Mouse (Mus musculus): ENCODE measurements at regions not wholly inside any gene's neighbourhood (a gene's known extent, or its start where the extent isn't known, plus 50 kb on each side); places are given as distances from the start of the nearest gene placed in this dataset.
"Not testable (repeated sequence)": the region's sequence is repeated elsewhere in the genome, so short reads cannot be mapped to it uniquely, and the experiment has no call there.

GRCm38 (mm10) chr8:8978969-8979368 lies 288.6 kb upstream of the Arglu1 start:
- DNase-seq (ENCODE audit: low read depth, low spot score) = no peak

DNA sequence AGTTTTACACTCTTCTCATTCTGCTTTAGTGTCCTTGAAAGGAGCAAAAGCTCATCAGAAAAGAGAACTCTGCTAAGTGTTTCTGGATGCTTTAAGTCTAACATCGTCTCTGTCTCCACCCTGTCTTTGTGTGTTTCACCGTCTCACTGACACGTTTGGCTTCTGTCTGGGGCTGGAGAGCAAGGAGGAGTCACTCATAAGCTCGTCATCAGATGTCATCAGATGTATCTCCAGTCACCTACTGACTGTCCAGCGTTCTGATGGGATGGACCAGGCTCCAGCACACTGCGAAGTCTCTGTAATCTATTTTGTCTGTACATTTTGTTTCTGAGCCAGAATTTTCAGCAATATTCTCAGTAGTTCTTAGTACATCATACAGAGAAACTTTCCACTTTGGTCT lies 283.4 kb upstream of the Arglu1 start:
- DNase-seq (ENCODE audit: low read depth, low spot score) = no peak

GRCm38 (mm10) chr8:8973334-8973733 lies 283.0 kb upstream of the Arglu1 start:
- DNase-seq (ENCODE audit: low read depth, low spot score) = no peak

- no peak for DNase-seq (ENCODE audit: low read depth, low spot score)
Observed at GRCm38 (mm10) chr8:8970776-8971175, 280.5 kb upstream of the Arglu1 start.

GRCm38 (mm10) chr8:8970346-8970745 lies 280.0 kb upstream of the Arglu1 start:
- no peak for DNase-seq (ENCODE audit: low read depth, low spot score)

- DNase-seq (ENCODE audit: low read depth, low spot score) = no peak
Observed at GRCm38 (mm10) chr8:8969112-8969950, 279.0 kb upstream of the Arglu1 start.

GRCm38 (mm10) chr8:8966658-8967048 lies 276.3 kb upstream of the Arglu1 start:
- no peak for DNase-seq (ENCODE audit: low read depth, low spot score)

DNA sequence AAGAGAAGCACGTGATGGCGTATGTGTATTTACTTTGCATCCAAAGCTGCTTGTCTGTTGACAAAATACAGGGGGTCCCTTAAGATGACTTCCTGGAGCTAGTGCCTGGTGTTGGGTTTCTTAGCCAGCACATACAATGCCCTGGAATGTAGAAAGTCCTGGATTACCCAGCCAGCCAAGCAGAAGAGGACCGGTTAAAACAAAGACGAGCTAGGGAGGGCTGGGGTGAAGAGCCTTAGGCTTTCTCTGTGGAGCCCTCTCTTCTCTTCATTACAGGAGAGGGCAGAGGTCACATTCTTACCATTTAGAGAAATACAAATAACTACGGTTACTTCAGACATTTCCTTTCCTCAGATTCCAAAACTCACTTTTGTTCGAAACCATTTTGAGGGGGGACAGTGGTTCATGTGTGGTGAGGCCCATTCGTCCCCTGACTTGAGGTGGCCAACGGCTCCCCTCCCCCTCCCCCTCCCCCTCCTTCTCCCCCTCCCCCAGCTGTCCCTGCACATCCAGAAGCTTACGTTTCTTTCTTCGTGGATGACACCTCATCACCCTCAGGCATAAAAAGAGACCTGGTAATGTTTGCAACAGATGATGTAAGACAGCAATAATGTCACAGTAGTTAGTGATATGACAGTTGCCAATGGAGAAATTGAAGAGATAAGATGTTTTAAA lies 275.8 kb upstream of the Arglu1 start:
- DNase-seq (ENCODE audit: low read depth, low spot score) = no peak

- DNase-seq (ENCODE audit: low read depth, low spot score) = no peak
Observed at GRCm38 (mm10) chr8:8960221-8960620, 269.9 kb upstream of the Arglu1 start.

DNA sequence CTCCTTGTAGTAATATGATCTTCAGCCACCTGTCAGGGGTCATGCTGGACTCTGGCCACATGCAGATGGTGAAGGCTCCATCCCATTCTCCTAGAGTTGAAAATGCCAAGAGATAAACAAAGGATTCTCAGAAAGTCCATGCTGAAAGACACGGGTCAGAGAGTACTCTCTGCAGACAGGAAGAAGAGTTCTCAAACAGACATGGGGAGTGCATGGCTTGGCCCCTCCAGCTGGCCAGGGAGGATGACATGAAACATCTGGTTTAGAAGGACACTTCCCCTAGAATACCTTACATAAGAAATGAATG lies 269.4 kb upstream of the Arglu1 start:
- DNase-seq (ENCODE audit: low read depth, low spot score) = no peak

GRCm38 (mm10) chr8:8959021-8959786 lies 268.9 kb upstream of the Arglu1 start:
- no peak for DNase-seq (ENCODE audit: low read depth, low spot score)

- DNase-seq (ENCODE audit: low read depth, low spot score) = not testable (repeated sequence)
Observed at GRCm38 (mm10) chr8:8958140-8958539, 267.8 kb upstream of the Arglu1 start.

DNA sequence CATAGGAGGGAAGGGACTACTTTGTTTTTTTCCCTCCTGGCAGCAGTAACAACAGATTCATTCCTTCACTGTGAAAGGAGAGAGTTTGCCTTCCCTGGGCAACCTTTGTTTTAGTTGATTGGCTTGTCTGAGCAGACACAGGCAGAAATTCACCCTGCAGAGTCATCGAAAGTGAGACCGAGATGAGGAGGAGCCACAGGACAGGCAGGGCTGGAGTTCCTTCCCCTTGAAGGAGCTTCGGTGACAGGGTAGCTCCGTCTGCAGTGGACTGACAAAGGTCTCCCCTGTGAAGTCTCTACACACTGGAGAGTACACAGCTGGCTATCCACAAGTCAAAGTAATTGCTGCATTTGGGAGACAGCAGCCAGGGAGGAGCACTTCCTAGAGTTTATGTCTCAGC lies 261.9 kb upstream of the Arglu1 start:
- DNase-seq (ENCODE audit: low read depth, low spot score) = no peak

- DNase-seq (ENCODE audit: low read depth, low spot score) = peak; percentile 5
Observed at GRCm38 (mm10) chr8:8951186-8951585, 260.9 kb upstream of the Arglu1 start.

GRCm38 (mm10) chr8:8947516-8948161 lies 257.3 kb upstream of the Arglu1 start:
- peak; percentile 11 for DNase-seq (ENCODE audit: low read depth, low spot score)

DNA sequence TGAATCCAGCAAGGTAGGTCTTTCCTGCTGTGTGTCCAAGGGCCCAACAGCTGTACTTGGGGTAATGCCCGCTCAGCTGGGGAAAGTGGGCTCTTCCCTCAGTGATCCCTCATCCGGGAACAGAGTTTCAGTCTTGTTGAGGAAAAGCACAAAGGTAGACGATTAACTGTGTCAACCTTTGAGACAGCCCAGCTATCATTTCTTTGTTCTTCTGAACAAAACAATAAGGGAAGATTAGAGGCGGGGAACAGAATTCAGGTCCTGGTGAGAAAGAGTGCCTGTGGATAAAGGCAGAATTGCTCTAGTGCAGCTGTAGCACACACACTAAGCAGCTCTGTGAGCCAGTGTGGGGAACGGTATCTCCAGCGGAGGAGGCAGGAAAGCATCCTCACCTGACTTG lies 252.7 kb upstream of the Arglu1 start:
- no peak for DNase-seq (ENCODE audit: low read depth, low spot score)

DNA sequence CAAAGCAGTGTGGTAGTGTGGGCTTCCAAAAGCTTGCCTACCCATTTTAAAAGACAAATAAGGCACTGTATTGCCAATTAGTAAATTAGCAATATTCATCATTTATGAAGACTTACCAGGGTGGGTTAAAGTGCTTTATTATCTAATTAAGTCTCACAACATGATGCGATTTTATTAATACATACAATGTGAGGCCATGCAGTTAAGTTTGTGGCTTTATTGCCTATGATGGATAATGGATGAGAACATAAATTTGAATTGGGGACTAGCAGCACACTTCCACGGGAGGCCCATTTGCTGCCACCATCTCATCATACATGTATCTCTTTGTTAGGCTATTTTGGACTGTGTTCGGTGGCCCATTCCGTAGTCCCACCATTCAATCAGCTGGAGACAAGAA lies 250.6 kb upstream of the Arglu1 start:
- DNase-seq (ENCODE audit: low read depth, low spot score) = no peak

DNA sequence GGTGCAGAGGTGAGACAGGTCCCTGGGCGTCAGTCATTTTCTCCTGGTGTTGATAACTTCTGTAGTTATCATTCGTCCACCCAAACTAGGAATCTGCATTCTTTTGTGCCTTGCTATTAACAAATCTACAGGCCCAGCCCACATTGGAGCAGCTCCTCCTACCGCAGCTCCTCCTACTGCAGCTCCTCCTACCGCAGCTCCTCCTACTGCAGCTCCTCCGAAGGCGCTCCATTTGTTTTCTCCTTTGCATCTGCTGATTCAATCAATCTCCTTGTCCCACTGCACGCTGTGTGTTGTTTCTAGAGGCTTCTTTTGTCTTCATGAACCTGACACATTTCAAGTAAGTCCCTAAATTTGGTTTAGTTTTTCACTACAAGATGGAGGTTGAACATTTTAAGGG lies 248.2 kb upstream of the Arglu1 start:
- no peak for DNase-seq (ENCODE audit: low read depth, low spot score)

DNA sequence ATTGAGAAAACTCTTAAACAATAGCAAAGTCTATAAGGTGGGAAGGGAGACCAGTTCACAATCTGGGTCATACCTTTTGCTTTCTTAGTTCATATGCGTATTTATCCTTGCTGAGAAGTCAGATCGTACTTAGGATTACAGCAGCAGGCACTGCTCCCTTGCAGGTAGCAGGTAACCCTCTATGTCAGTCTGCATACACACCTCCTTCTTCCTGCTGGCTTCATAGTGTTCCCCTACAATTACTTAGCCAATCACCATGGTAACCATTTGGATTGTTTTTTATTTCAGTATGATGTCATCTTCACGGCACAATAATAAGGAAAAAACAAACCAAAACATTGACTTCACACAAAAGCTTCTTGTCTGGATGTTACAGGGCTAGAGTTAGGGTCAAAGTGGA lies 242.1 kb upstream of the Arglu1 start:
- DNase-seq (ENCODE audit: low read depth, low spot score) = no peak

DNA sequence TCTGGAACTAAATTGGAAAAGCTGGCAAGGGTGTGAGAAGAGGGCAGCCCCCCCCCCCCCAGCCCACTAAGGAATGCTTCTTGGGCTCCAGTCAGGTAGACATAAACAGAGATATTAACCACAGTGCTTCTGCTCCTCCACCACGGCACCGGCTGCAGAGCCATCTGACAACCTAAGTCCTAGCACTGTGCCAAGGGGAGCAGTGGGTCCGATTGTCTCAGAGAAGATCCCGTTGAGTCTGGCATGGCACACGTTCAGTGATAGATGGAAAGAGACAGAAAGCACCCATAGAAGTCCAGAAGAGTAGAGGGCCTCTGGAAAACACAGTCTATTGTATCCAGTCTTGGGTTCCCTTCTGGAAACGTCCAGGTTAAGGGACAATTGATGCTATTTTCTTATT lies 241.4 kb upstream of the Arglu1 start:
- DNase-seq (ENCODE audit: low read depth, low spot score) = no peak

DNA sequence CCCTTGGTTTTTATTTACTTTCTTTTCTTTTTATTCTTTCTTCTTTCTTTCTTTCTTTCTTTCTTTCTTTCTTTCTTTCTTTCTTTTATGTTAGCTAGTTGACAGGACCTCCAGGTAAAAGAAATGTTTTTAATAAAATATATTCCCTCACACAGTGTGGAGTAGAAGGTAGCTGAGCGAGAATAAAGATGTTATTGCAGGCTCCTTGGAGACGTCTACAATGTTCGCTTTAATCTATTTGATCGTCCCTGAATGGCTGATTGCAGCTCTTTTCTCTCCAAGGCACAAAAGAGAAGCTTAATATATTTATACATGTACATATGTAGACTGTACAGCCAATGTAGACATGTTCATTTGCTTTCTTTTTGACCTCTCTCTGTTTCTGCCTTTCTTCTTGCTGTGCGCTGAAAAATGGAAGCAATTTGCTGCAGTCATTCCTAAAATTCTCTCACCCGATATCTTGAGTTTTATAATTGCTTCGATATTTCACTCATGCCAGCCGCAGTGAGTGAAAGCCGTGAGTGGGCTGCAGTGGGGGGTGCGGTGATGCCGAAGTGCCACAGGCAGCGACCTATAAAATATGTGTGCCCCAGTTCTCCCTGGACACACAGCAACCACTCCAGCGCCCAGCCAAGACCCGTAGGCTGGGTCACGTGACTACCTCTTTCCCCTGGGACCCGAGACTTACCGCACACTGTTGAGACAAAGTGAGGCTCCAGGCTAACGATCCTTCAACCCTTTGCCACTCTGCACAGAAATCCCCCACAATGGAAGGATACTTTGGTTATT lies 237.9 kb upstream of the Arglu1 start:
- no peak for DNase-seq (ENCODE audit: low read depth, low spot score)
